Mouse (Mus musculus): ENCODE measurements at regions not wholly inside any gene's neighbourhood (a gene's known extent, or its start where the extent isn't known, plus 50 kb on each side); places are given as distances from the start of the nearest gene placed in this dataset.

GRCm38 (mm10) chr11:63287766-63288165 lies 159.0 kb downstream of the Pmp22 start:
- DNase-seq (ENCODE audit: low spot score): no peak

DNA sequence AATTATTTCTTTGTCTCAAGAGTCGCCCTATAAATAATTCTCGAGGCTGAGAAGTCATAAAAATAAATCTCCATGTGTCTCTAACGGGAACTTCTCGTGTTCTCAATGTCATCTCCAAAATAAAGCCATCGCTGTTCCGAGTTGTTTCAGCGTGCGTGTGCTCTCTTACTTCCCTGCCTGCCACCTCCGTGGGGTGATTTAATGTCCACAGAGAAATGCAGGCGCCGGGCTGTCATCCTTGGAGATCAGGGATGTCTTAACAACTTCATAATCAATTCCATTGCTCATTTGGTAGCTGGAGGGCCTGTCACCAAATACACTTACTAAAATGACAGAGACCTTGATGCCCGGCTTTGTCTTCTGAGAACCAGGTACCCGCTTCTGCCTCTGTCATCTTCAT lies 161.8 kb downstream of the Pmp22 start:
- DNase-seq (ENCODE audit: low spot score): no peak

- DNase-seq (ENCODE audit: low spot score): peak; percentile 27
Measured at GRCm38 (mm10) chr11:63293485-63293884, 164.7 kb downstream of the Pmp22 start.

DNA sequence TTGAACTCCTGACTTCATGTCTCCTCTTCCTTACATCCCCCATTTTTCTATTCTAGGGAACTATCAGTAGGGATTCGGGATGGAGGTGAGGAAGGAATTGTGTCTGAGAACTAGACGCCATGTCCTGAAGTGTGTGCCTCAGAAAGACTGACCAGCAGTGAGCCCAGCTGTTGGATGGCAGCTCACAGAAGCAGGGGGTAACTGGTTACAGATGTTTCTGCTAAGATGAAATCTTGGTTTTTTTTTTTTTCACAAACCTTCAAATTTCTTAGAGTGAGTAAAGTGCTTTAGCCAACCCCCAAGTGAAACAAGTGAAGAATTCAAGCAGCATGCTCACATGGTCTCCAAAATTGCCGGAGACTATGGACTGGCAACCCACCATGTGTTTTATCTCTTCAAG lies 165.7 kb downstream of the Pmp22 start:
- no peak for DNase-seq (ENCODE audit: low spot score)

- DNase-seq (ENCODE audit: low spot score): no peak
Measured at GRCm38 (mm10) chr11:63296476-63296875, 167.7 kb downstream of the Pmp22 start.

GRCm38 (mm10) chr11:63299712-63300581 lies 171.2 kb downstream of the Pmp22 start:
- DNase-seq (ENCODE audit: low spot score): peak; percentile 28

GRCm38 (mm10) chr11:63325166-63325565 lies 196.4 kb downstream of the Pmp22 start:
- DNase-seq (ENCODE audit: low spot score): no peak

DNA sequence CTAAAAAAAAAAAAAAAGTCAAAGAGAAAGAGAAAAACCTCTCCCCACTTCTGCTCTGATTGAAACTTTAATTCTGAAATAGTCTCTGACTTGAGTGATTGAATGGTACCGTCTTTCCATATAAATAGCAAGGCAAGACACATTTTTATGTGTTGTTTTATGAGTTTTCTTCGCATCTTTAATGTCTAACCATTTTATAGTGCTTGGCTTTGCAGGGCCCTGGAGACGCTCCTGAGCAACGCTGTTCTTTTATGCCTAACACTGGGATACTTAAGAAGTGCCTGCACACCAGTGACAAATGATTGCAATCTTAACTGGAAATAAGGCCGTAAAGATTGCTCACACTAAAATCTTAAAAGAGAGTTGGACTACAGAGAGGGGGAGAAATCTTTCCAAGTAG lies 198.1 kb downstream of the Pmp22 start:
- no peak for DNase-seq (ENCODE audit: low spot score)

GRCm38 (mm10) chr11:63337503-63337902 lies 208.7 kb downstream of the Pmp22 start:
- no peak for DNase-seq (ENCODE audit: low spot score)

- no peak for DNase-seq (ENCODE audit: low spot score)
Measured at GRCm38 (mm10) chr11:63338277-63338676, 209.5 kb downstream of the Pmp22 start.

GRCm38 (mm10) chr11:63345653-63346052 lies 216.9 kb downstream of the Pmp22 start:
- DNase-seq (ENCODE audit: low spot score): no peak

- peak; percentile 9 for DNase-seq (ENCODE audit: low spot score)
Measured at GRCm38 (mm10) chr11:63350123-63350696, 221.4 kb downstream of the Pmp22 start.

GRCm38 (mm10) chr11:63351999-63352398 lies 223.2 kb downstream of the Pmp22 start:
- no peak for DNase-seq (ENCODE audit: low spot score)

- no peak for DNase-seq (ENCODE audit: low spot score)
Measured at GRCm38 (mm10) chr11:63352990-63353389, 224.2 kb downstream of the Pmp22 start.

DNA sequence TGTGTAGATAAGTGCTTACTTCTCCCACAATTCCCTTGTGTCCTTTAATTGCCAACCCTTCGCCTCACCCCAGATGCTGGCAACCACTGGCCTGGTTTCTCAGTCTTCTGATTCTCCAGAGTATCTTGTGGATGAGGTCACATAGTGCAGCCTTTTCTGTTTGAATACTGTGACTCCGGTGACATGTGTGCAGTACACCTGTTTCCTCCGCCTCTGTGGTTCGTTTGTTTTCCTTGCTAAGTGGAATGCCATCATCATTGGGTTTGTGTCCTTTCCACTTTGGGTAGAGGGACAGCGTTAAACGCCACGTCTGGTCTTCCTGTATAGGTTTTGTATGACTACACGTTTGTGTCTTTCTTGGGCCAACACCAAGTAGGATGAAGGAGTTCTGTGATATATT lies 224.9 kb downstream of the Pmp22 start:
- DNase-seq (ENCODE audit: low spot score): no peak

DNA sequence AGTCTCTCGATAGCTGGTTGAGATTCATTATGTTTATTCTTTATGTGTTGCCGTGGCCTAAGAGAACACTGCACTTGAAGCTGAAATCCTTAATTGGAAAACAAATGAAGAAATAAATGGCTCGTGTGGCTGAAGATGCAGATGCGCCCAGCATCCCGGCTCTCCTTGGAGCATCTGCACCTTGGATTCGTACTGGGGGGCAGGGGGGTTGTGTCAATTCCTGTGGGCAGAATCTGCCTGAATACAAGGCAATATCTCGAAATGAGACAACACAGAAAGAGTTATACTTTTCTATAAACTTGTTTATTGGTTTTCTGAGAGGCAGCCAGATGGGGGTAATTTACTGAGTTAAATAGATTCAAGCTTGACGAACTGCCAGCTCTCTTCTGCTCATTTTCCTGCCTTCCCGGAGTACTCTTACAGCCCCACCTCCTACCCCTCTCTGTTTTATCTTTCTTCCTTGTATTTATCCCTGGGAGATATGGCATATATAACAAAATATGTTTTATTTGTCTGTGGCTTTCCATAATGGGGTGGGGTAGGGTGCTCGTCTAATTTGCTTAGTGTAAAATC lies 229.1 kb downstream of the Pmp22 start:
- no peak for DNase-seq (ENCODE audit: low spot score)

DNA sequence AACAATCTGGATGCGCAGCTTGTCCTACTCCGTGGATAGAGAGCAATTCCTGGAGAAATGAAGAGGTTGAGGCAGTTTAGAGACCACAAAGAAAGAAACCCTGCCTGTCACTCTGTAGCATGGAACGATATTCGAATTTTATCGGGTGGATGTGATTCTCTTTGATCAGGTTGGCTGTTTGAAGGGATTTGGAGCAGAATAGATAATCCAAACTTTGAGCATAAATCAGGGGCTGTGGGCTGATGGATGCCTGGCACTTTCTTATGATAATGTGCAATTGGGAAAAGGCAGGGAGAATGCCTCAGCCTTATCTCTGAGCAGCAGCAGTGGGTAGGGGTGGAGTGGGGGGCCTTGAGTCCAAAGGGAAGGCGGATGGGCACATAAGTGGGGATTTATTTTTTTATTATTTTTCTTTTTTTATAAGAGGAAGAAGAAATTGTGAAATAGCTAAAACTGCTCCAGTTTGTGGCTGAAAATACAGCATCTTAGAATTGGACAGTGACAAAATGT lies 239.0 kb downstream of the Pmp22 start:
- DNase-seq (ENCODE audit: low spot score): no peak

- DNase-seq (ENCODE audit: low spot score): no peak
Measured at GRCm38 (mm10) chr11:63369475-63369874, 240.7 kb downstream of the Pmp22 start.

GRCm38 (mm10) chr11:63376311-63376710 lies 247.5 kb downstream of the Pmp22 start:
- no peak for DNase-seq (ENCODE audit: low spot score)

GRCm38 (mm10) chr11:63376991-63377390 lies 248.2 kb downstream of the Pmp22 start:
- no peak for DNase-seq (ENCODE audit: low spot score)

- no peak for DNase-seq (ENCODE audit: low spot score)
Measured at GRCm38 (mm10) chr11:63388247-63388646, 259.5 kb downstream of the Pmp22 start.

DNA sequence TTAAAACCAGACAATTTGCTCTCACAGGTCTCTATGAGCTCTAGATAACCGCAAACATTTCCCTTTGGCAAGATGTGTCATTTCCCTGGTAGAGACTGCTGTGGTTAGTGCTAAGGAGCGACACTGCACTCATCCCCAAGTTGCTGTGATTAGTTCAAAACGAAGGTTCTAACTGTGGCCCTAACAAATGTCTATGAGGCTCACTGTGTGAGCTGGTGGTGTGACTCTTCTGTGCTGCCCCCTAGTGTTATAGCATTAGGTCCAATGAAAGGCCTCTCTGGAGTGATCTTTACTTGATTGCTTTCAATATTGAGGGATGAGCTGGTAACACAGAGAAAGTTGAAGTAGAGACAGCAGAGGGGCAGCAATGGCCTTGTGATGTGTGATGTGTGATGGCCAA lies 262.7 kb downstream of the Pmp22 start:
- DNase-seq (ENCODE audit: low spot score): peak; percentile 37

DNA sequence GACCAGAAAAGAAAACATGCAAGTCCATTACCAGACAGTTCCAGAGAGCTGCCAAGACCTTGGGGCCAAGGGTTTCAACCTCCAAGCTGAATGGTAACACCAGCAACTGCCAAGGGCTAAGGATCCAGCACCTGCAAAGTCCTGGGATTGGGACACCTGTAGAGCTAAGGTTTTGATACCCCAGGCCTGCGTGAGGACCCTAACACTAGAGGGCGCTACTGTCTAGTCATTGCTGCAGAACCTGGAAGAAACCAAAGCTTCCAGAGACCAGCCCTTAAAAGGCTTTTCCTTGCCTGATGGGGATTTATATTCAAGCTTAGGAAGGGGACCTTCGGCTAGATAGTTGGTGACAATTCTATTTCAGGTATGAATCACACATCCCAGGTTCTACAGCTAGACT lies 263.6 kb downstream of the Pmp22 start:
- peak; percentile 61 for DNase-seq (ENCODE audit: low spot score)

Data from embryo, embryonic 10 days (tissue).